Mouse (Mus musculus) layer of hippocampus, postnatal 10 days (tissue): ENCODE data around the gene D2hgdh. TPM values are rescaled to one million over a fixed set of nuclear protein-coding genes. Genes with fewer than 3 reads are reported as not detected.

Experiments
- DNase-seq, 2 experiments: peaks; one replicate each; pipeline ENCODE4 v3.0.0; 2021; ENCODE audit warnings: low spot score in 2 of 2
- long read RNA-seq: library from polyadenylated mRNA; stranded (forward); transcript quantifications from one replicate; pipeline ENCODE4 v2.0.0, GENCODE M21; 2023
- total RNA-seq, 2 experiments: library from RNA; stranded (reverse); gene quantifications; 2 replicates each; pipeline ENCODE4 v1.2.3; 2021

The D2hgdh gene
- total RNA-seq = 10 to 100 TPM; 12.9 to 15.4 TPM
- long read RNA-seq, partial matches to known transcripts = 0 of 9 reads
- long read RNA-seq, other reads (novel, unspliced or antisense) = 7 of 9 reads

GRCm38 (mm10) chr1:93824609-93825008 is at the start of gene D2hgdh:
TSS of gene D2hgdh (plus strand) at chr1:93824909.
- DNase-seq = peak; percentile 8 to 31

GRCm38 (mm10) chr1:93776686-93777085 is 48.0 kb upstream of the D2hgdh start:
- DNase-seq = no peak

- DNase-seq = no peak
Observed at GRCm38 (mm10) chr1:93786912-93787311, 37.8 kb upstream of the D2hgdh start.

- DNase-seq = no peak
Observed at GRCm38 (mm10) chr1:93794526-93794925, 30.2 kb upstream of the D2hgdh start.

GRCm38 (mm10) chr1:93795886-93796285 is 28.8 kb upstream of the D2hgdh start:
- no peak for DNase-seq

- DNase-seq = no peak
Observed at GRCm38 (mm10) chr1:93800670-93801503, 23.8 kb upstream of the D2hgdh start.

GRCm38 (mm10) chr1:93801741-93802238 is 22.9 kb upstream of the D2hgdh start, which contains the start of gene Dtymk:
TSS of gene Dtymk (minus strand) at chr1:93801934.
- peak; percentile 88 to 92 for DNase-seq

GRCm38 (mm10) chr1:93802771-93803170 is 21.9 kb upstream of the D2hgdh start:
- no peak for DNase-seq

- DNase-seq = peak; percentile 100
Observed at GRCm38 (mm10) chr1:93803556-93804507, 20.9 kb upstream of the D2hgdh start, which contains the start of gene Ing5. TSS of gene Ing5 (plus strand) at chr1:93803965.

- DNase-seq = no peak
Observed at GRCm38 (mm10) chr1:93804818-93805217, 19.9 kb upstream of the D2hgdh start.

GRCm38 (mm10) chr1:93805221-93805951 is 19.3 kb upstream of the D2hgdh start:
- no peak for DNase-seq

- no peak for DNase-seq
Observed at GRCm38 (mm10) chr1:93808871-93809270, 15.8 kb upstream of the D2hgdh start.

- no peak for DNase-seq
Observed at GRCm38 (mm10) chr1:93810011-93810410, 14.7 kb upstream of the D2hgdh start.

- DNase-seq = no peak
Observed at GRCm38 (mm10) chr1:93811495-93812039, 13.1 kb upstream of the D2hgdh start.

- no peak for DNase-seq
Observed at GRCm38 (mm10) chr1:93817823-93818532, 6.7 kb upstream of the D2hgdh start.

- no peak for DNase-seq
Observed at GRCm38 (mm10) chr1:93818722-93819121, 6.0 kb upstream of the D2hgdh start.

GRCm38 (mm10) chr1:93823796-93824495 is 763 bp upstream of the D2hgdh start:
- no peak for DNase-seq

GRCm38 (mm10) chr1:93825105-93825674 is 481 bp downstream of the D2hgdh start:
- peak; percentile 90 to 91 for DNase-seq
